Mouse (Mus musculus) stomach, embryonic 14.5 days (tissue): ENCODE results near the gene Smim15. TPM values are rescaled to one million over a fixed set of nuclear protein-coding genes. Genes with fewer than 3 reads are reported as not detected.

Experiments used
- ATAC-seq: fragments of 200-750 bp; cut with Nextera tagmentation; 2 replicates; pipeline ENCODE4 v1.8.0; 2017; ENCODE audit warnings: low read depth, moderate TSS enrichment; ENCODE audit not compliant: insufficient number of reproducible peaks, insufficient read depth, low FRiP score
- H3K27ac ChIP-seq: fragments of 300-500 bp; sonication (generic); 2 replicates; pipeline ENCODE4 v1.5.1; 2014; ENCODE audit warnings: mild to moderate bottlenecking, low read length, moderate library complexity, mixed read lengths
- H3K27me3 ChIP-seq: fragments of 300-500 bp; sonication (generic); 2 replicates; pipeline ENCODE4 v1.6.1; 2014; ENCODE audit warnings: low read length, control low read depth, mixed read lengths; ENCODE audit not compliant: control insufficient read depth, insufficient read depth
- H3K36me3 ChIP-seq: fragments of 300-500 bp; sonication (generic); 2 replicates; pipeline ENCODE4 v1.6.1; 2014; ENCODE audit warnings: mild to moderate bottlenecking, control low read depth, low read length, moderate library complexity, mixed read lengths; ENCODE audit not compliant: control insufficient read depth, insufficient read depth
- H3K4me1 ChIP-seq: fragments of 300-500 bp; sonication (generic); 2 replicates; pipeline ENCODE4 v1.6.1; 2014; ENCODE audit warnings: low read length, control low read depth, mixed read lengths; ENCODE audit not compliant: control insufficient read depth, insufficient read depth
- H3K4me2 ChIP-seq: fragments of 300-500 bp; sonication (generic); replicated peaks from 2 replicates; pipeline ENCODE4 v1.6.1; 2014; ENCODE audit warnings: low read depth, low read length, control low read depth
- H3K4me3 ChIP-seq: fragments of 300-500 bp; sonication (generic); 2 replicates; pipeline ENCODE4 v1.5.1; 2014; ENCODE audit warnings: low read depth, low read length, control low read depth
- H3K9ac ChIP-seq: fragments of 300-500 bp; sonication (generic); replicated peaks from 2 replicates; pipeline ENCODE4 v1.6.1; 2014; ENCODE audit warnings: low read depth, mild to moderate bottlenecking, control low read depth, low read length, moderate library complexity, mixed read lengths
- H3K9me3 ChIP-seq: fragments of 300-500 bp; sonication (generic); 2 replicates; pipeline ENCODE4 v1.6.1; 2016; ENCODE audit warnings: low read depth, low read length, control low read depth; ENCODE audit not compliant: control insufficient read depth
- WGBS: fragments of 180-500 bp; shearing (Covaris S2); extraction: QIAGEN DNeasy Blood & Tissue Kit; methylation state at CpG from one replicate; pipeline ENCODE4 v1.1.7; 2014; 5-methylcytosine and 5-hydroxymethylcytosine counted together
- polyA plus RNA-seq: library from polyadenylated mRNA; unstranded; fragments of >200 nt; fragmentation: Nextera tagmentation; extraction: Ambion mirVana; gene quantifications from 2 replicates; pipeline ENCODE4 v1.2.1, GENCODE M21; 2014

Smim15 gene
- polyA plus RNA-seq, 1 experiment from 2014 or later: 64.0 TPM

GRCm38 (mm10) chr13:108032789-108033188, 11.5 kb upstream of the Smim15 start:
- Histone ChIP-seq H3K4me3 (no peak overlapping the region), H3K27ac (no peak overlapping the region), H3K9ac (no peak overlapping the region), H3K4me2 (no peak overlapping the region), H3K4me1 (no peaks in the 10 kb centered on the region), H3K27me3 (no peaks in the 10 kb centered on the region), H3K9me3 (no peaks in the 10 kb centered on the region), H3K36me3 (no peaks in the 10 kb centered on the region)
- 87% methylated on average over 4 of the region's 4 CpGs for WGBS
- ATAC-seq: no peak

GRCm38 (mm10) chr13:108039375-108039774, 4.9 kb upstream of the Smim15 start:
- Histone ChIP-seq H3K27me3 (no peaks in the 10 kb centered on the region), H3K4me2 (no peak overlapping the region), H3K4me3 (no peak overlapping the region), H3K27ac (no peak overlapping the region), H3K9ac (no peak overlapping the region), H3K36me3 (no peaks in the 10 kb centered on the region), H3K9me3 (no peaks in the 10 kb centered on the region), H3K4me1 (peaks cover 12% of the 10 kb centered on the region)
- ATAC-seq: no peak
- 71% methylated on average over 6 of the region's 6 CpGs for WGBS

- H3K4me2 ChIP-seq: no peak overlapping the region
- no peak for ATAC-seq
- H3K27ac ChIP-seq: no peak overlapping the region
- 44% methylated on average over 9 of the region's 9 CpGs for WGBS
- H3K4me3 ChIP-seq: no peak overlapping the region
- peaks cover 12% of the 10 kb centered on the region for H3K4me1 ChIP-seq
- no peak overlapping the region for H3K9ac ChIP-seq
- no peaks in the 10 kb centered on the region for H3K36me3 ChIP-seq
- H3K9me3 ChIP-seq: no peaks in the 10 kb centered on the region
- H3K27me3 ChIP-seq: no peaks in the 10 kb centered on the region
These were observed 4.3 kb upstream of the Smim15 start for GRCm38 (mm10) chr13:108039902-108040301.

DNA sequence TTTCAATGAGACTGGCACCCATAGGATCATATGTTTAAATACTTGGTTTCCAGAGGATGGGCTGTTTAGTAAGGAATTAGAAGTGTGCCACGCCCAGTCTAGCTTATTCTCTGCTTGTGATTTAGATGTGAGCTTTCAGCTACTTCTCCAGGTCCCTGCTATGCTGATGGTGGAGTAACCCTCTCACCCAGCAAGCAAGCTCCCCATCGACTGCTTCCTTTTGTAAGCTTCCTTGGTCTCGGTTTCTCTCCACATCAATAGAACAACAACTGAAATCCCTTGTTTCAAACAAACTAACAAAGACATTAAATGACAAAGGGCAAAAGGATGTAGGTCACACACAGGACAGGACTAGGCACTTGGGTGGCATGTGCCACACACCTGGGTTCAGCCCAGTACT, 3.8 kb upstream of the Smim15 start:
- no peak overlapping the region for H3K4me2 ChIP-seq
- WGBS: 66% methylated on average over 3 of the region's 3 CpGs
- no peak for ATAC-seq
- no peaks in the 10 kb centered on the region for H3K36me3 ChIP-seq
- no peak overlapping the region for H3K4me3 ChIP-seq
- H3K27me3 ChIP-seq: no peaks in the 10 kb centered on the region
- H3K4me1 ChIP-seq: peaks cover 12% of the 10 kb centered on the region
- H3K9ac ChIP-seq: no peak overlapping the region
- H3K9me3 ChIP-seq: no peaks in the 10 kb centered on the region
- no peak overlapping the region for H3K27ac ChIP-seq

- no peaks in the 10 kb centered on the region for H3K36me3 ChIP-seq
- 0 out of 2 replicates have a peak overlapping the region, but pooled peaks have one; percentile 18 for H3K4me2 ChIP-seq
- H3K27me3 ChIP-seq: no peaks in the 10 kb centered on the region
- peaks cover 16% of the 10 kb centered on the region for H3K4me1 ChIP-seq
- no peak for ATAC-seq
- 3% methylated on average over 7 of the region's 7 CpGs for WGBS
- no peak overlapping the region for H3K27ac ChIP-seq
- H3K4me3 ChIP-seq: no peak overlapping the region
- no peak overlapping the region for H3K9ac ChIP-seq
- no peaks in the 10 kb centered on the region for H3K9me3 ChIP-seq
These were observed 2.9 kb upstream of the Smim15 start for GRCm38 (mm10) chr13:108041358-108041757.

- Histone ChIP-seq H3K27me3 (no peaks in the 10 kb centered on the region), H3K27ac (peak overlapping the region; percentile 95), H3K9ac (peak overlapping the region; percentile 94), H3K4me1 (peaks cover 16% of the 10 kb centered on the region), H3K36me3 (peaks cover 8% of the 10 kb centered on the region; the same call in 1 of the 2 replicates), H3K9me3 (no peaks in the 10 kb centered on the region), H3K4me2 (peak overlapping the region; percentile 72), H3K4me3 (peak overlapping the region; percentile 92)
- 3% methylated on average over 23 of the region's 23 CpGs for WGBS
- peak; percentile 53 for ATAC-seq
These were observed 620 bp upstream of the Smim15 start for GRCm38 (mm10) chr13:108043431-108044221.

GRCm38 (mm10) chr13:108045646-108046045, 1.4 kb downstream of the Smim15 start:
- ATAC-seq: no peak
- Histone ChIP-seq H3K4me1 (peaks cover 16% of the 10 kb centered on the region), H3K27ac (no peak overlapping the region), H3K9ac (no peak overlapping the region), H3K4me3 (no peak overlapping the region), H3K4me2 (peak overlapping the region; percentile 26; the same call in 1 of the 2 replicates), H3K27me3 (no peaks in the 10 kb centered on the region), H3K36me3 (peaks cover 8% of the 10 kb centered on the region; the same call in 1 of the 2 replicates), H3K9me3 (no peaks in the 10 kb centered on the region)
- WGBS: 73% methylated on average over 3 of the region's 3 CpGs

DNA sequence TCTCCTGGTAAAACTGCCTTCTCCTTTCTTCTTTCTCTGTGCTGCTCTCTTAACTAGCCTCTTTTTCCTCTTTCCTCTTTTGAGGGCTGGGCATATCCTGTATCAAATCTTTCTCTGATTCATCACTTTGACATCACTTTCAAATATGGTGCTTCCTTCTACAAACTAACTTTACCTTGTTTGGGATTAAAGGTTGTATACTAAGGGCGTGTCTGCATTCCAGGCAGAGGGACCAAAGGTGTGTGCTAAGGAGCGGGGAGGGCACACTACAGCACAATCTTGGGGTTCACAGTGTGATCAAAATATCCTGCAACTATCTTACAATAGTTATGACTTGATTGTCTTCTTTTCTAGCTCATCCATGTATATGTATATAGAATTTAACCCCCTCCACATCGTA, 1.8 kb downstream of the Smim15 start:
- Histone ChIP-seq H3K9me3 (no peaks in the 10 kb centered on the region), H3K4me3 (no peak overlapping the region), H3K36me3 (peaks cover 8% of the 10 kb centered on the region; the same call in 1 of the 2 replicates), H3K9ac (no peak overlapping the region), H3K4me1 (peaks cover 16% of the 10 kb centered on the region), H3K27me3 (no peaks in the 10 kb centered on the region), H3K27ac (no peak overlapping the region), H3K4me2 (peak overlapping the region; percentile 26; the same call in 1 of the 2 replicates)
- WGBS: 78% methylated on average over 3 of the region's 3 CpGs
- no peak for ATAC-seq
